Mouse (Mus musculus) adrenal gland, postnatal 4 days (tissue): ENCODE data around the gene Kcnt1. TPM values are rescaled to one million over a fixed set of nuclear protein-coding genes. Genes with fewer than 3 reads are reported as not detected.

Experiments used
- DNase-seq, 2 experiments: peaks; one replicate each; pipeline ENCODE4 v3.0.0; 2021 to 2022; ENCODE audit warnings: low spot score in 2 of 2, mixed read lengths in 2 of 2
- total RNA-seq, 2 experiments: library from RNA; stranded (reverse); gene quantifications; 2 replicates each; pipeline ENCODE4 v1.2.3; 2021

Kcnt1 gene
- total RNA-seq, 2 experiments from 2014 or later = 12.2 to 12.9 TPM

DNA sequence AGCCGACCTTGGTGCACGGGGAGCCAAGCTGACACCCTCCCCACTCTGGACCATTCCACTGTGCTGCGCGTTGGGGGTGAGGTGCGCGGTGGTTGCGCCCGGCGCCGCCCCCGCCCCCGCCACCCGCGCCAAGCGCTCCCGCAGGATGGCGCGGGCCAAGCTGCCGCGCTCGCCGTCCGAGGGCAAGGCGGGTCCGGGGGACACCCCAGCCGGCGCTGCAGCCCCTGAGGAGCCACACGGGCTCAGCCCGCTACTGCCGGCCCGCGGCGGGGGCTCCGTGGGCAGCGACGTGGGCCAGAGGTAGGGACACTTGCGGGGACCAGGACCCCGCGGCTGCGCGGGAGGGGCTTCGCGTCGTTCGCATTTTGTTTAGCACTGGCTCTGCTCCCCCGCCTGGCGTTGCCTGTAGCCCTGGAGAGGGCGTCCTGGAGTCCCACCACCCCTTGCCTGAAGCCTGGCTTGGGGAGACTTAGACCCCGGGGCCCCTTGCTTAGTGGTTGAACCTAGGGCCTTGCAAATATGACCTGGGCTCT lies 14.3 kb downstream of the Kcnt1 start:
- DNase-seq = no peak

DNA sequence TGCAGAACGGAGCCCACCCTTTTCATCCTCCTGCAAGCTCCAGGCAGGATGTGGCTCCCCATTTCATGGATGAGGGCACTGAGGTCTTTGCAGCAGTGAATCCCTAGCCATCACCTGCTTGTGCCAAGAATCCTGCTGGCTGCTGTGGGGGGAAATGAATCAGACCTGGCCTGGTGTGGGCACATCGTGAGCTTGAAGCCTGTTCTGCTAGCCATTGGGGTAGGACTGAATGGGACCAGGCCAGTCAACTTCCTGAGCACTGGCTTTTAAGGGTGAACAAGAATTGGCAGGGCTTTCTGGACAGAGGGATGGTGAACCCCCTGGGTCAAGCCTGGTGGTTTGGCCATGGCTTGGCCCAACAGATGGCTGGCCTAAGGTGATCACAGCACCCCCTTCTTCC lies 15.0 kb downstream of the Kcnt1 start:
- no peak for DNase-seq

DNA sequence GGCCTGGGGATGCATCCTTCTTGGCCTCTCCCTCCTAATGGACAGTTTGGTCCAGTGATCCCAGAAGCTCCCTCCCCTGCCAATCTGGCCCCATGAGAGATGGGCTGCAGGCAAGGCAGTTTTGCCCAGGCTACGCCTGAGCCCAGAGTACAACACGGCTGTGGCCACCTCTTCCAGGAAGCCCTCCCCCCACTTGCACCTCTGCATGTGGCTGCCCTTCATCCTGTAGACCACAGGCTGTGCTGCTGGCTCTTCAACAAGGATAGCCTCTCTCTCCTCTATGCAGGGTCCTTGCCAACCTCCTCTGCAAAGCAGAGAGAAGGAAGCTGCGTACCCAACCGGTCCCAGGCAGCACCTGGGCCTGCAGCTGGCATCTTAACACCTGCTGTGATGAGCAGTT lies 15.5 kb downstream of the Kcnt1 start:
- no peak for DNase-seq

DNA sequence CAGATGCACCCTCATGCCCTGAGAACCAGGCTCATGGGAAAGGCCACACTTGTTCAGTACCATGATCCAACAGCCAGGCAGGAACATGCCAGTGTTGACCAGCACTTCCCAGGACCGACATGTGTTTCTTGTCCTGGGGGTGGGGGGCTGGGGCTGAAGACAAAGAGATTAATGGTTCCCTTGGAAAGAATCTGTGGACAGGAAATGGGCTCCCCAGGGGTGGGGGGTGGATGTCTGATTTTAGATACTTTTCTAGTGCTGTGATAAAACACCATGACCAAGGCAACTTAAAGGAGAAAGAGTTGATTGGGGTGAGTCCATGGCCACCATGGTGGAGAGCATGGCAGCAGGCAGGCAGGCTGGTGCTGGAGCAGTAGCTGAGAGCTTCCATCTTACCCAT lies 18.7 kb downstream of the Kcnt1 start:
- DNase-seq = no peak

DNA sequence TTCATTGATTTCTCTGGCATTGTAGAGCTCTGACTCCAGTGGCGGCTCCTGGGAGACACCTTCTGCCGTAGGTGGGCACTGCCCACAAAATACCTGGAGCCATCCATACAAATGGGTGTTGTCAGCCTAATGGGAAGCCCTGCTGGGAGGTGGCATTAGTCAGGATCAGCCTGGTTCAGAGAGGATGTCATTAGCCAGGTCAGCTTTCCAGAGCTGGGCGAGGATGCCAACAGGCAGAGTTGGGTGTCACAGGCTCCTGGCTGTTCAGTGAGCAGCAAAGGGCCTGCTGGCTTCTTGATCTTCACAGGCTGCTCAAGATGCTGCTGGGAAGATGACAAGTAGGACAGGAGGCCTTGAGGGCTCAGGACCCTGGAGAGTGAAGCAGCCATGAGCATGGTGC lies 21.2 kb downstream of the Kcnt1 start:
- DNase-seq = no peak

DNA sequence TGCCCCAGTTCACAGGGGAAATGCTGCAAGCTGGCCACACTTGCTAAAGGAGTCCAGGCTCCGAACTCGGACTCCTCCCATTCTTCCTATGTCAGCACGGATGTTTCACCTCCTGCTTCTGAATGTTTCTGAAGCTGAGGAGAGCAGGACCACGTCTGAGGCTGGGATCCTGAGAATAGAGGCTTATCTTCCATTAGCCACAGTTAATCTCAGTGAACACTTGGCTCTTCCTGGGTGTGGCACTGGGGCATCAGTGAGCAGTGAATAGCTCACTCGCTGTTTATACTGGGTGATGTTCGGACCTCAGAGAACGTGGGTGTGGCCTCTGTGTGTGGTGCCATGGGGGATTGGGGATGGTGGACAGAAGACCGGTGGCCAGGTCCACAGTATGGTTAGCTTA lies 23.7 kb downstream of the Kcnt1 start:
- no peak for DNase-seq

DNA sequence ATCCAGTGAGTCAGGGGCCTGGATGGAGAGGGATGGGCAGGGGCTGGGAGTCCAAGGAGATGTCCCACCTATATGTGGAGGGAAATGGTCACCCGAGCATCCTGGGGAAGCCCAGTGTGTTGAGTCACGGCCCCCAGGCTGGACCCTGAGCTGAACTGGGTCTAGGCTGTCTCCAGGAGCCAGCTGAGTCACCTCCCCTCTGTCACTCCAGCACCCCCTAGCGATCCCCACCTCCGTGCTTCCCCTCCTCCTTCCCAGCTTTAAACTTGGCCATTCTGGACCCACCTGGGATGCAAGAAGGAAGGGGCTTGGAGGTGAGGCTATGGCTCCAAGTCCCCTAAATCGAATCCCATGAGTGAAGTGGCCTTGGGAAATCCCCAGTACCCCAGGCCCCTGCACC lies 24.6 kb downstream of the Kcnt1 start:
- DNase-seq = no peak

DNA sequence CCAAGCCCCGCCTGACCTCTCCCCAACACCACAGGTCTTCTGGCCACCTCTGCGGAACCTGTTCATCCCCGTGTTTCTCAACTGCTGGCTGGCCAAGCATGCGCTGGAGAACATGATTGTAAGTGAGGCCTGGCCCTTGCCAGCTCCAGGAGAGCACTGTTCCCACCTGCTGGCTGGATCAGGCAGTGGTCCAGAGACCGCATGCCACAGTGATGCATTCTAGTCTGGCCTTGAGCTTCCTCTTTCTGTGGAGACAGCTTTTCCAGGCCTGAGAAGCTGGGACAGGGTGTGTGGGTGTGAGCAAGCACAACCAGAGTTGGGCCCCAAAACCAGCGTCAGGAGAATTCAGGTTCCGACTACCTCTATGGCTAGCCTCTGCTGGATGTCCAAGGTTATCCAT lies 28.9 kb downstream of the Kcnt1 start:
- DNase-seq = no peak

DNA sequence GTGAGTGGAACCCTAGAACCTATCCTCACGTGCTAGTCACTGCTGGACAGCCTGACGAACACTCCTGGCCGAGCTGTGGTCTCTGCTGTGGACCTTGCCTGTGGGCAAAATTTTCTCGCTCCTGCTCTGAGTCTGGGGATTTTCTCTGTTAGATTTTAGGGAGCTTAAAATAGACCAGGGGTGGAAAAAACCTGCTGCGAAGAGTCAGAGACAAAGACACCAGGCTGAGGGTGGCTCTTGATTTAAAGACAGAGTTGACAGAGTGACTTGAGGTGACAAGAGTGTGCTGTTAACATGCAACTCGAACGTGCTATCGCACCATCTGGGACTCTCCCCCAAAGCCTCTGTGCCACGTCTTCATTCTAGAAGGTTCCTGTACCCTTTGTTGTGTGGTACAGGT lies 35.4 kb downstream of the Kcnt1 start:
- no peak for DNase-seq

DNA sequence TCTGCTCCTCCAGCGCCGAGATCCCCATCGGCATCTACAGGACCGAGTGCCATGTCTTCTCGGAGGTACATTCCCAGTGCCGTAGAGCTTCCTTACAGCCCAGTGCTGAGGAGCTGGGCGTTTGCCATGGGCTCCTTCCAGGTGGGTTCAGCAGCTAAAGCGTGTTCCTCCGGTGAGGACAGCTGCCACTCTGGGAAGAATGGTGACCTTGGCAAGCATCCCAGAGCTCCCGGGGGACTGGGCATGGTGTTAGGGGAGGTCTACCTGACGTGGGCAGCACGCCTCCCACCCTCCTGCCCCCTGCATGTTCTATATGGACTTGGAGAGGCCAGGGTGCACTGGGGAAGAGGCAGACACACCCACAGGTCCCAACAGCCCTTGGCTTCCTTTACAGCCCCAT lies 46.3 kb downstream of the Kcnt1 start:
- DNase-seq = no peak

DNA sequence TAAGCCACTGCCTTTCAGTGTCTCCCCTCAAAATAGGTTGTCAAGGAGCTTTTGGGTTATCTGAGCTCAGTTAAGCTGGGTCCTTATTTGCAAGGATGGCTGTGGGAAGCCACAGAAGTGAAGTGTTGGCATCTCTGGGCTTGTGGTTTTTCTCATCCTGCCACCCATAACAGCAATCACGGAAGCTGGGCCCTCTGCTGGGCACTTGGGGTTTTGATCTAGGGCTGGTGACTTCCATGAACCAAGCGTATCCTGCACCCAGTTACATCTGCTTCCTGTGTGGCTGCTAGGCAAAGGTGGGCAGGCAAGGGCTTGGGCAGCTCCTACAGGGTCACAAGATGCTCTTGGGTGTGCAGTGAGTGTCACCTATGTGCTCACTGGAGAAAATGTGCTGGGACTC lies 49.7 kb downstream of the Kcnt1 start:
- DNase-seq = no peak

DNA sequence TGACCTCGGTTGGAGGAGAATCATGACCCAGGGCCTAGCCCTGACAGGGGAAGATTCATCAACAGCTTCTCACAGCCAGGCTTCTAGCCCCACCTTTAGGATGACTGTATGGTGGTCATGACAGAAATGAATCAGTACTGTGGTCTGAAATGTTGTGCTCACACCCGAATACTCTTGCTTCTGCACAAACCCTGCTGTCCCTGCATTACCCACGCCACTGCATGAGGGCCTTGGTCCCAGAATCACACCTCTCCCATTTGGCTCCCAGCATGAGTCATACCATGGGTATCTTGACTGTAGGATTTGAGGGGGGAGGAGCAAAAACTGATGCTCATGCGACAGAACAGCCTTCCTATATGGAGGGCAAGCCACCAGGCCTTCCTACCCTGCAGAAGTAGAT lies 50.7 kb downstream of the Kcnt1 start:
- no peak for DNase-seq

DNA sequence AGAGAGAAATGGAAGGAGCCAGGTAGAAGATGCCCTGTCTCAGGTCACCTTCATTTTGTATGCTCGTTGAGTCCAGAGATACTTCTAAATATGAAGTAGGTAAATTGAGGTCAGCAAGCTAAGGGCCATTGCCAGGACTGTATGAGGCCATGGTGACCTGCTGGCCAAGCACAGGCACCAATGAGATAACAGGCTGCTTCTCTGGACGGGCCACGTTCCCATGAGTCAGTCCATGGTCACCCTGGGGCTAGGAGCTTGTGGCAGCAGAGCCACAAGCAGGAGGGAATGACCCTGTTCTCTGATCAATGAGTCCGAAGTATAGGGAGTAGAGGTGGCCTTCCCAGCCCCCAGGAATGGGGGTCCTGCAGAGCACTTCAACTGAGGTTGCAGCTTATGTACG lies 51.3 kb downstream of the Kcnt1 start:
- no peak for DNase-seq

DNA sequence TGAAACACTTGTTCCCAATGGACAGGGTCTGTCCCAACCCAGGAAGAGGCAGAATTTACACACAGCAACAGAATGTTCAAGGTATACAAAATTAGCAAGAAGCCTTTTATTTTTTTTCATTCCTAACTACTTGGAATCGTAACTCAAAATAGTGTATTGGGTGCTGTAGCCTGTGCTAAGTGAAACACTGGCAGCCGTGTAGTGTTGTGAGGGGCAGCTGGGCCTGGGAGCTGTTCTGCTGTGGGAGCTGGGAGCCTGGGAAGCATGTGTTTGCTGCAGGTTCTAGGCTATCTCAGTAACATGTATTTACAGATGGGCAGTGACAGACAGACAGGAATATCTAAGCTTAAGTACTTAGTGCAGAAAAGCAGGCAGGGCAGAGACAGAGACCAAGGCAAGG lies 54.9 kb downstream of the Kcnt1 start:
- no peak for DNase-seq

DNA sequence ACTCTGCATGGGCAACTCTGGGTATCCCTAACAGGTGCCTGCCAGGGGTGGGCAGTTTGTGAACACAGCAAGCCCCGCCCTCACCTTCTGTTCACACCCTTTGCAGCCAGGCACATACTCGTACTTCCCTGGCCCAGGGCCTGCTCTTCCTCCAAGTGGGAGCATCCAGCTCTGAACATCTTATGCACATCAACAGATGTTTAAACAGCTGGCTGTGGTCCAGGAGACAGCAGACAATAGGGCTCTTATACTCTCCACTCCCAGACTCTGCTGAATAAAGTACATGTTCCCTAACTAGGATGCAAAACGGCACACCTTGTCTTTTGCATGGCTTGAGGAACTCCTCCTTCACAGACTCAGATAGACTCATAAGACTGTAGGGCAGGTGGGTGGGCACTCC lies 56.4 kb downstream of the Kcnt1 start:
- DNase-seq = no peak

DNA sequence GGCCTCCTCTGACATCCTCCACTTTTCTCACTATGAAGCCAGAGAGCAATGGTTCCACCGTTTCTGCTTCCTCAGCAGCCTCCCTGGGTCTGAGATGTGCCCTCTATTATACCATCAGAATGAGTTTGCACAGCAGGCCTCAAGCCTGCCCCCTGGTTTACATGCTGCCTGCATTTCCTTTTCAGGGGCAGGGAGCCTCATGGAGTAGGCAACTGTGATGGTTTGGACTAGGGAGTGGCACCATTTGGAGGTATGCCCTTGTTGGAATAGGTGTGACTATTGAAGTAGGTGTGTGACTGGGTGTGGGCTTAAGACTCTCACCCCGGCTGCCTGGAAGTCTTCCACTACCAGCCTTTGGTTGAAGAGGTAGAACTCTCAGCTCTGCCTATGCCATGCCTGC lies 60.3 kb downstream of the Kcnt1 start:
- DNase-seq = no peak

DNA sequence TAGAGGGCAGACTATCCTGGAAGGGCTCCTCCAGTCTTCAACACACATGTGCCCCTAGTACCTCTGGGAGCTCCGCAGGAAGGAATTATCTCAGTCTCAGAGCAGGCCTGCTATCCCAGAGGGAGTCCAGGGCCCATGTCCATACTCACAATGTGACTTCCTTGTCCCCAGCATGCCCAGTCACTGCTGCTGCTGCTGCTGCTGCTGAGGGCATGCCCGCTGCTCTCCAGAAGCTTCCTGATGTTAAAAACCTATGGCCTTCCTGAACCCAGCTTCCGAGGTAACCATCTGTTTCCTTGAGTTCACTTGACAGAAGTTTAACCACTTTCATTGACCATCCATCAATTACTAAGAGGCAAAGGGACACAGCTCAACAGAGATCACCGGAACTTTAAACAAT lies 61.4 kb downstream of the Kcnt1 start:
- DNase-seq = no peak

DNA sequence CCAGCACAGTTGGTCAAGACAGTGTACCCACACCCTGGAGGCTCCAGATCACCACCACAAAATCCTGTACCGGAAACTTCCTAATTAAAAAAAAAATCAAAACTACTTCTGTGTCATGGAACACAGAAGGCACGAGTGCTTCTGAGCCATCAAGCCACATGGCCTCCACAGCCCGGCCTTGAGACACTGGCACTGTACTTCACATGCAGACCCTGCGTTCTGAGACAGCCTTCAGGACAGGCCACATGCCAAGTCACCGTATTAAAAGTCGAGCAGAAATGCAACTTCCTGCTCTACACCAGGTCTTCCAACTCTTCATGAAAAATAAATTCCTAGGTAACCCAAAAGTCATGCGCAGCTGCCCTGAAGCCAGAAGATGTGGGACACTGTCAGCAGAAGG lies 64.3 kb downstream of the Kcnt1 start:
- DNase-seq = no peak

DNA sequence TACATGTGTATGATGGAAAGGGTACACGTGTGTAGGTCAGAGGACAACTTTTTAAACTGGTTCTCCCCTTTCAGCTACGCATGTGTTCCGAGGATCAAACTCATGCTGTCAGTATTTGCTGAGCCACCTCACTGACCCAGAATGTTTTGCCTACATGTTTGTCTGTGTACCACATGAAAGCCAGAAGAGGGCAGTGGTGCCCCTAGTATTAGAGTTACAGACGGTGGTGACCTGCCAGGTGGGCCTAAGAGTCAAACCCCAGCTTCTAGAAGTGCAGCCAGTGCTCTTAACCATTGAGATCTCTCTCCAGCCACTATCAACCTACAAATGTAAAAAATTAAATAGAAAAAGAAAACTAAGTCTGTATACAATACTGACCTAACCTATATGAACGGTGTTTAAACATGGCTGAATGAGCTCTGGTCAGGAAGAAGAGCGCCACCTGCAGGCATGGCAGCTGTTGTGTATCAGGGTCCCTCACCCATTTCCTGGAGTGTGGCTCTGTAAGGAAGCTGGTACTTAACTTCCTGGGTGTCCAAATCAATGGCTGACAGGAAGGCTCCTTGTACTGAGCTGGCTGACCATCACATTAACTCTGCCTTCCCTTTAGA lies 67.8 kb downstream of the Kcnt1 start:
- DNase-seq = no peak

DNA sequence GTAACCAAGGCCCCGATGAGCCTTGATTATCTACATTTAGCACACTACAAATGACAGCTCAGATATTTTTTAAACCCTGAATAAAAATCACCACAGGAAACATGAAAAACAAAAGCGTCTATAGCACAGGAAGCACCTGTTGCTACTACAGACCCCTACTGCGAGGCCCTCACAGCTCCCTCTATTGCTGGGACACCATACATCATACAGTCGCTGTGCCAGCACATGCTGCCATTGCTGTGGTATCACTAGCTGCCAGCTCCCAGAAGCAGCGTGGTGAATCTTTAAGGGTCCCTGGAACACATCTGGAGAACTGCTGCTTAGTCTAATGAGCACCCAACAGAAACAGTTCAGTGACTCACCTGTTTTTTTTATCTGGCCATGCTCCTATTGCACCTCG lies 77.0 kb downstream of the Kcnt1 start:
- no peak for DNase-seq

DNA sequence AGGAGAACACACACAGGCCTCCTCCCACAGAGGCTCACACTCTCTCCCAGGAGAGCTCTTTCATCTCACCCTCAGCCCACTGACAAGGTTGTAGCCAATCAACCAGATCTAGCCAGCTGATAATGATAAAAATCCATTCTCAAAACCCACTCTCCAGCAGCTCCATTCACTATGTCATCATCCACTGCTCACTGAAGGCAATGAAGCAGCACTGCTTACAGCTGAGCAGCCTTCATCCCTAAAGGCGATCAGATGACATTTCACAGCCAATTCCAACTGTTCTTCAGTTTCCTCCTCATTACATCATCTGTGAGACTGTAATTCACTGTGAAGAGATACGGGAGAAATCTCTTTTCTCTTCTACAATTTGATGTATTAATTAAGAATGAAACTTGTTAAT lies 80.3 kb downstream of the Kcnt1 start:
- no peak for DNase-seq

DNA sequence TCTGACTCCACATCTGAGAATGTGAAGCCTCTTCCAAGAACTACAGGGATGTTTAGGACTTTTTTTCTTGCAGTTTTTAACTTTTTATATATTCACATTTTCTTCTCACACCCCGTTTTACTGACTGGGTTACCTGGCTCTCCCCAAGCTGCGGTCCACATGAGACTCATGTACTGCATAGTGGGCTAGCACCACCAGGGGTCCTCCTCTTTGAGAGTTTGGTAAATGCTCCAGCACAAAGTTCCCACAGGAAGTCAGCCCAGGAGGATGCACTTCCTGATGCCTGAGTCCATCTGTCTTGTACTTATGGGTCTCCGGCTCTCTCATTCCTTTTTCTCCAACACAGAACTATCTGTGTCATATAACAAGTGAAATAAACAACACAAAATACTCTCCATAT lies 84.4 kb downstream of the Kcnt1 start:
- no peak for DNase-seq

DNA sequence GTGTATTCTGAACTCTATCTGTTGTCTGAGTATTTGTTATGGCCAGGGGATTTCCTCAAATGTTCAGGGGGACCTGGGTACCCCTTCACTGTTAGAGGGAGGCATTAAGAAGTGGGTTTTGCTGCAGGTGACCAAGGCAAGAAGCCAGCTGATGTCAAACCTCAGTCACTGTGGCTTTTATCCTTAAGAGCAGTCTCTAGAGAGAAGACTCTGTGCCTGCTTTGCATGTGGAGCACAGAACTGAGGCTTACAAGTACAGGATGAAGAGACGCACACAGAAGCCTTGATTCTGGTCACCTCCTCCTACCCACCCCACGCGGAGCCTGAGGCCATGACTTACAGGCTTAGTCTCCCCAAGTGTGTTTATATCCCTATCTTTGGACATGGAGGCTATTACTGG lies 85.8 kb downstream of the Kcnt1 start:
- DNase-seq = no peak
